Mouse (Mus musculus) brain, adult 2 months (tissue): Measurements from ENCODE around the gene Mier2.

Experiments
- DNase-seq: peaks from one replicate; pipeline ENCODE4 v3.0.0; 2011; ENCODE audit warnings: low read depth, low spot score

Gene Mier2

DNA sequence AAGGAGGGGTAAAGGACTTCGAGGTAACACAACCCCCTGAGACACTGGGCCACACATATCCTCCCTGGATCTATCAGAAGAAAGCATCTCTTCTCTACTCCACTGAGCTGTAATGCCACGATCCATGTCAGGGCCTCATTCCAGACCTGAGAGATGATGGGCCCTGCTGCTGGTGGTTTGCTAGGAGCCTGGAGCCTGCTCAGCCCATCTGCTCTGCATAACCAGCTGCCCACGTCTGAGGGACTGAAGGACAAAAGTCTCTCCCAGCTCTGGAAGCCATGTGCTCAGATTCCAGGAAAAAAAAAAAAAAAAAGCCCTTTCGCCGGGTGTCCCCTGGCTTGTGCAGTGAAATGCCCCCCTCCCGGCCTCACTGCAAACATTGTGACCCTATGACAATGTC is 20.8 kb upstream of the Mier2 start:
- peak; percentile 60 for DNase-seq

DNA sequence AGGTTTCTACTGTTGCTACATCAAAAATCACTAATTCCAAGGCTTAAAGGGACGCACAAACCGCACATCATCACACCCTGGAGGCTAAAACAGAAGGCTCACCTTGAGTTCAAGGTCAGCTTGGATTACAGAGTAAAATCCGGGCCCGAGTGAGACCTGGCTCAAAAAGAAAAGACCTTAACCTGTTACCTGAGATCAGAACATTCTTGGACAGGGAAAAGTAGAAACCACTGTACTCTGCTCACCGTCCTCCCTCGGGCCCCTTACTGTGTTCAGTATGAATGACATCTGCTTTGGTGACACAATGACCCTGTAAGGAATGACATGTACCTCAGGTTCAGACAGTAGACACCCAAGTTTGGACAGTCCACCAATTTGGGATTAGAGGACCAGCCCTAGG is 19.8 kb upstream of the Mier2 start:
- DNase-seq, result no peak

DNA sequence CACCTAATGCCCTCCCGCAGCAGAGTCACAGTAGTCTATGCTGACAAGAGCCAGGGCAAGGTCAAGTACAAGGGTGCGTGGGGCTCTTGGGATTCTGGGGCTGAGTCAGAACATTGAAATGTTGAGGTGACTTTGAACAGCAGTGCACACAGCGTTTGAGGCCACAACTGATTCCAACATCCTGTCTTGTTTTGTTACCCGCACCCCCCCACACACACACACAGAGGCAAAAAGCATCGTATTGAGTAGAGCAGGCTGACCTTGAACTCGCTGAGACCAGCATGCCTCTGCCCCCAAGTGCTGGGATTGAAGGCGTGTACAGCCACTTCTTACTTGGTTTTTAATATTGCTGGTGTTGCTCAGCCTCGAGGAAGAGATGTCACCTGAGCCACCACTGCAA is 19.4 kb upstream of the Mier2 start:
- no peak for DNase-seq

DNA sequence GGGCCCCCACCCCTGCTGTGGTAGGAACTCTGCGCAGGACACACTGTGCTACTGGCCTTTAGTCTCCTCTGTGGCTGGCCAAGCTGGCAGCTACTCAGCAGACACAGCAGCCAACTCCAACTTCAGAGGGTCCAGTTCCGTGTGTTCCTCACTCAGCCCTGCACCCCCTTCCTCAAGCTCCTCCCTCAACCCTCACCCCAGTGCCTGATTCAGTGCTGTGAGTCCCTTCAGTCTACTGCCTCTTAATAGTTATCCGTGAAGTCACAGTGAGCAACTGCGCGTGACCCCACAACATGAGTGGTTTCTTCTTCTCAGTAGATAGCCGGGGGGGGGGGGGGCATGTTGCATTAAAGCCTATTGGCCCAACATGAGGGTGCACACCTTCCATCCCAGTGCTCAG is 18.6 kb upstream of the Mier2 start:
- DNase-seq, result no peak

DNA sequence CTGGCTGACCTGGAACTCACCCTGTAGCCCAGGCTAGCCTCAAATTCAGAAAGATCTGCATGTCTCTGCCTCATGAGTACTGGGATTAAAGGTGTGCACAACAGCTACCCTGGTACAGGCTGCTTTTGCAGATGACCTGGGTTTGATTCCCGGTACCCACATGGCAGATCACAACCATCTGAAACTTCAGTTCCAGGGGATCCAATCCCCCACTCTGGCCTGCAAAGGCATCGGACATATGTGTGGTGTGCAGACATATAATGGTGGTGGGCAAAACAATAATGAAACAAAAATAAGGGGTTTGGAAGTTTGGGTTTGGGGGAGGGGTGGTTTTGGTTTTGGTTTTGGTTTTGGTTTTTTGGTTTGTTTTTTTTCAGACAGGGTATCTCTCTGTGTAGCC is 16.3 kb upstream of the Mier2 start:
- no peak for DNase-seq

DNA sequence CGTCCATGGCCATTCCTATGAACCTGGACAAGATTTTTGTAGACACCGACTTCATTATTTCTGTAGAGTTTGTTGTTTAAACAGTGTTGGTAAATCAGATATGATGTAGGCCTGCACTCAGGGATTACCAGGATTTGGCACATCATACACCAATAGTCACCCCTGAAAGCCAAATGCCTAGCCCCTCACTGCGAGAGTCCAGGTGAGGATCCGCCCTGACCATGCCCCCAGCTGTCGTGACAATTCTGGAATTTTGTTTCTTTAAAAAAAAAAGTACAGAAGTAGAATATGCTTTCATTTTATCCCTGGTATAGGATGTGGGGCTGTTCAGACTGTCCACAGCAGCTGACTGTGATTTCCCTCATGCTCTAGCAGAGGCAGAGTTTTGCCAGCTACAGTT is 14.9 kb upstream of the Mier2 start:
- no peak for DNase-seq

DNA sequence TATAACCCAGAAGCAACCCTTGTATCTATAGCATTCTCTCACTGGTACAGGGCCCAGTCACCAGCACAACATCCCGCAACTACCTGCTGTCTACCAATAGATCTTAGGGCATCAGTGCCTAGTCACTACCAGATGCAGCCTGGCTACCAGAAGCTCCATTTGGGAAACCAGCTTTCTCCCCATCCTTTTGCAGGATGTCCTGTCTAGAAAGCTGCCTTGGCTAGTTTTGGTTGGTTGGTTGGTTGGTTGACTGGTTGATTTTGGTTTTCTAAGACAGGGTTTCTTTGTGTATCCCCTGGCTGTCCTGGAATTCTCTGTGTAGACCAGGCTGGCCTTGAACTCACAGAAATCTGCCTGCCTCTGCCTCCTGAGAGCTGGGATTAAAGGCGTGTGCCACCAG is 4.7 kb upstream of the Mier2 start:
- no peak for DNase-seq

DNA sequence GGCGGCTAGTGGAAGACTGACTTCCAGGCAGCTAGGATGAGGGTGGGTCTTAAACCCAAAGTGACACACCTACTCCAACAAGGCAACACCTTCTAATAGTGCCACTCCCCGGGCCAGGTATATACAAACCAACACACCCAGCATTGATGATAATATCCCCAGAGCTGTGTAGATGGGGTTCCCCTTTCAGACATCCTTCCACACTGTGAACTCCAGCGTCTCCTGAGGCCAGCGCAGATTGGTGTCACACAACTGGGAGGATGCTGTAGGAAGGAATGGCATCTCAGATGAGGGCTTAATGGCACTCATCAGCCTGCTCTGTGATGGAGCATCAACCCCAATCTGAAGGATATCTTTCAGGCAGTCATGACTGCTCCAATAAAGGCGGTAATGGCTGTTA is 2.5 kb upstream of the Mier2 start:
- no peak for DNase-seq

DNA sequence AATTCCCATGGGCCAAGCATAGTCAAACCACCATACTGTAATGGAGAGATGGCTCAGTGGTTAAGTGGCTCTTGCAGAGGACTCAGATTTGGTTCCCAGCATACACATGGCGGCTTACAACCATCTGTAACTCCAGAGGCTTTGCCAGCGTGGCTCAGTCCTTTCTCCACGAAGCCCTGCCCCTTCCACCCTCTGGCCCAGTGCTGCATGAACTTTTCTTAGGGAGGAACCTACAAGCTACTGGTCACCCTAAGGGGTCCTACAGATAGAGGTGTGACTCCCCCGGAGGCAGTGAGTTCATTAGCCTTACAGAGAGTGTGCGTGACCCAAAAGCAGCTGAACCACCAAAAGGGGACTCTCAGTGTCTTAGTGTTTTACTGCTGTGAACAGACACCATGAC is 2.0 kb upstream of the Mier2 start:
- no peak for DNase-seq

DNA sequence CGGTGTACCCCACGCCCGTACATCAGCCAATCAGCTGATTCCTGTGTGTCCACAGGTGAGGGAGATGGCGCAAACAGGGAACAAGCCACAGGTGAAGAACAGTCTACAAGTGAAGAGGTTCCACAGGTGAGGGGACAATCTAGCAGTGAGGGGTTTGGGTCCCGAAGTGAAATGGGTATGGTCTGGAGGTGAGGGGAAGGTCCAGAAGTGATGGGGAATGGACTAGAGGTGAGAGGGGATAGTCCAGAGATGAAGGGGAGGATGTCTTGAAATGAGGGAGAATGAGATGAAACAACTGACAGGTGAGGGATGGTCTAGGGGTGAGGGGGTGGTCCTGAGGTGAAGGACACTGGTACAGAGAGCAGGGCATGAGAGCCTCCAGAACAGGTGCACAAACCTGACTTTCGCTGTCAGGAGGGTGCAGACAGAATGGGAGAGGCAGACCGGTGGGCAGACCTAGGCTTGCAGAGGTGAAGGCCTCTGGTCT is 282 bp upstream of the Mier2 start:
- DNase-seq, result no peak

DNA sequence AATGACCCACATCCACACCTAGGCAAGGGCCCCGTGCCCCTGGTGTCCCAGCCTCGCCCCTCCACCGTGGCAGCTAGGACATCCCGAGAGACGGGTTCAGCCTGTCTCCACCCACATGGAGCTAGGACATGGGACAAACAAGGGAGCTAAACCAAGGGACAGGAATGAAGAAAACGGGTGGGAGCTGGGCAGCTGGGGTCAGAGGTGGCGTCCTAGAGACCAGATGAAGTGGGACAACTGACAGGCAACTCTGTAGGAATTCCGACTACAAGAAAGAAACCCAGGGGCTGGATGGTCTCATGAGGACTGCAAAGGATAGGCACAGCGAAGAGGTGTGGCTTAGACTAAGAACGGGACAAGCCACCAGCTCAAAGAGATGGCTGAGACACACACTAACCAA is 1.3 kb downstream of the Mier2 start:
- no peak for DNase-seq

DNA sequence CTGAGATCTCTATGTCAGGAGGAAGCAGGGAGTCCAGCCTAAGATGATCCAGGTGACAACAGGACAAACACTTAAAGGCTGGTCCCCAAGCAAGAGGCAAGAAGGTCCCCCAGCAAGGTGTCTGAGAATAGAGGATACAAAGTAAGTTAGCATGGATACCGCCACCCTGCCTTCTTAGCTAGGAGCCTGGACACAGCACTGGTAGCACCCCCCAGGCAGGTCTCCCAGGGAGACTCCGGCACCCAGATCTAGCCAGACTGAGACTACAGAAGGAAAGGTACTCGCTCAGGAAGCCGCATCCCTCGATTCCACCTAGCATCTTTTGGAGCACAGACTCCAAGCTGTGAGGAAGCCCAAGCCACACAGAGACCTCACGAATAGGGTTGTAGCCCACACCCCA is 1.8 kb downstream of the Mier2 start:
- no peak for DNase-seq

DNA sequence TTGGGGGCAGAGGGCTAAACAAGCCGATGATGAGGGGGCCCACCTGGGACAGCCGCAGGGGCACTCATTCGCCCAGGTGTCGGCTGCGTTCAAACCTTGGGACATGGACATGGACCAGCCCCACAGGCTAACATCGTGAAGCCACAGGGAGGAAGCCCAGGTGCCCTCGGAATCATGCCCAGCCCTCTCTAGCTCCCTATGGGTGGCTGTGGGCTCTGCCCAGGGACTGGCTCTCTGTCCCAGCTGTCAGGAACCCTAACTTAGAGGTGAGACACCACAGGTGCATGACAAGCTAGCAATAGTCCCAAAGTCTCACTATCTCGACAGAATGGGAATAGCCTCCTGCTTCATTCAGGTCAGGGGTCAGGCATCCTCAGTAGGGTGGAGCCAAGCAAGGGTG is 2.5 kb downstream of the Mier2 start:
- no peak for DNase-seq

DNA sequence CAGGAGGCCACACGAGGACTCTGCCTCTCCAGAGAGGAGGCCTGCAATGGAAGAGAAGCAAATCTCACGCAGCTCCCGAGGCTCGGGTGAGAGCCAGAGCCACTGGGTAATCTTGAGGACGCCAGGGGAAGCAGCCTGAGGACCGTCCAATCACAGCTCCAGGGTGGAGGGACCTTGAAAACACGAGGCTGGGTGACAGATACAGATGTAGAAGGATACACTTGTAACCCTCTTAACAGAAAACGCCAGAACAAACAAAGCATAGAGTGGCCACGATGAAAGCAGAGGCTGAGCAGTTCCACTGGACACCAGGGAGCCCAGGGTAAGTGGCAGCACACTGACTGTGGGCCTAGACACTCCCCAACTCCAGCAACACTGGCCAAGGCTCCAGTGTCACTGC is 4.6 kb downstream of the Mier2 start:
- no peak for DNase-seq

DNA sequence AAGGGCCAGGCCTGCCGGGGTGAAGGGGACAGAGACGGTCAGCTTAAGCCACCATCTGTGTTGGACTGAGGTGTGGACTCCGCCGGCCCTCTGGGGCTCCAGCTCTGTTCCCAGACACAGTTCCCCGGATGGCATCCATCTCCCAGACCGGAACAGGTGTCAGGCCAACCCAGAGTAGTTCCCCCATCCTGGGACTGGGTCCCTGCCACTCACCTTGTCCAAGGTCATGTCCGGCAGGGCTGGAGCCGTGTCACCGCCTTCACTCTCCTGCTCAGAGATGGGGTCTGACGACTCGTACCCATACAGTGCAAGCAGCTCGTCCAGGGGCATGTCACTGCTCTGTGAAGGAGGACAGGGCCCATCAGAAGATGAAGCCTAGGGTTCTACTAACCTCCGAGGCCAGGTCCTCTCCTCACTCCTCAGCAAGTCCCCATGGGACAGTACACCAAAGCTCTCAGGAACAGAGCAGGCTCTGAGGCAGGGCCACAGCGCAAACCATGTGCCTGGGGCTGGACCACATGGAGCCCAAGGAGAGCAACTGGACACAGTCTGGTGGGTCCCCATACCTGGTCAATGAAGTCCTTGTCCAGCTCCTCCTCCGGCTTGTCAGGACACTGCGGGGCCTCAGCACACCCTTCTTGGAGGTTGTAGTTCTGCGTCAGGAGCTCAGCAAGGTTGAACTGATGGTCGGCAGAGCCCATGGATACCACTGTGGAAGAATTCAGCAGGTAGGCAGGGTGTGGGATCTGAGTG is 5.9 kb downstream of the Mier2 start:
- DNase-seq, result no peak

DNA sequence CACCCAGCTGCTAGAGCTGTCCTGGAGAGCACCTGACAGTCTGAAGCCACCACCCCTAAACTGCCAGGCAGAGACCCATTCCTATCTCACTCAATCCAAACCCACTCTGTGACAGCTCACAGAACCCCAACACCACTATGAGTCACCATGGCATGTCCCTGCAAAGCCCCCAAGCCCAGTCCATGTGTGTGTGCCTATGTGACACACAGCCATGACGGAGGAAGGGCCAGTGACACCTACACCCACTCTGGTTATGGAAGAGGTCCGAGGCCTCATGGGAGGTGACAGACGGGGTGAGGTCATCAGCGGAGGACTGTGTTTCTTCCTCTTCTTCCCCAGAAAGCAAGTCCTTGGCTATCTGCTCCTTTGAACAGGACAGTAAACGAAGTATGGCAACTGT is 6.5 kb downstream of the Mier2 start:
- no peak for DNase-seq

DNA sequence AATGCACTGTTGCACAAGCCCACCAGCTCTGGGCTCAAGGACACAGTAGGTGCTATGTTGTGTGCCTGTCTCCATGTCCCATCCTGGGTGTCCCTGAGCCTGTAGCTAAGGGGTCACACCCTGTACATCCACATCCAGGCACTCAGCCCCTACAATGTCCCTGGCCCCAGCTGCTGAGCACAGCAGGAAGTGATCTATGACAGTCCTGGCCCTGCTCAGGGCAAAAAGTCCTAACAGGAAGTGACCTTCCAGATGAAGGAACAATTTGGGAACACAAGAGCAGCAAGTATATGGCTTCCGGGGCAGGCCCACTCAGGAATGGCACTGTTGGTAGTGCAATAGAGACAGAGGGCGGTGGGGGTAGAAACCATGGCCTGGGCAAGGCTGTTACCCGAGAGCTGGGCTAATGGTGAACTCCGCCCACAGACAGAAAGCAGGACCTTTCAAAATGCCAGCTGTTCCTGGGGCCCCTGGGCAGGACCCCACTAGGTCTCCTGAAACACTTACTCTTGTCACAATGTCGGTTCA is 7.8 kb downstream of the Mier2 start:
- DNase-seq, result no peak

DNA sequence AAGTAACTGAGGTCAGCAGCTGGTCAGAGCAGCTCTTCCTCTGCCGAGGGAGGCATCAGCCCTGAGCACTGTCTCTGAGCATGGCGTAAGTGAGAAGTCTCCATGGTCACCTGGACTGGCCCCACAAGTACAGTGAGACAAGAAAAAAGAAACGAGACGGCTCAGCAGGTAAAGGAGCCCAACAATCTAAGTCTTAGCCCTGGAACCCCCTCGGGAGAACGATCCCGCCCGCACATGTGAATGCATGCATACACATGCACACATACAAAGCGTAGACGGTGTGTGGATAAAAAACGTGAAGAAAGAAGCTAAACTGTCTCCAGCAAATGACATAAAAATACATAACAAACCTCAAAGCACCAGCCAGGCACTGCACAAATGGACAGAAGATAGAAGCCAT is 8.5 kb downstream of the Mier2 start:
- no peak for DNase-seq

DNA sequence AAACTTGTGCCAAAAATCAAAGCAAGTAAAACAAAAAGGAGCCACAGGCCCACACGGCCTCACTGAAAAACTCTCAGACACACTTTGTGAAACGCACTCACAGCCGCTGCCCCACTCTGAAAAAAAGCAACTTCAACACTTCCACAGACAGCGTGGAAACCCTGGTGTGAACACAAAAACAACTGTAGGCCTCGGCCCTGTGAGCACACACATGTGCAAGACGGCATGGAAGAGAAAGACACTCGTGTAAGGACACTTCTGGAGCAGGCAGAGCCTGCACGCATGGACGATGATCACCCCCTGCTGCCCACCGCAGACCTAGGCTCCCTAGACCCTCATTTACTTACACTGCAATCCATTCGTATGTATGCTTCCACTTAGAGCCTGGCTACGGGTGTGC is 9.1 kb downstream of the Mier2 start:
- DNase-seq, result no peak

DNA sequence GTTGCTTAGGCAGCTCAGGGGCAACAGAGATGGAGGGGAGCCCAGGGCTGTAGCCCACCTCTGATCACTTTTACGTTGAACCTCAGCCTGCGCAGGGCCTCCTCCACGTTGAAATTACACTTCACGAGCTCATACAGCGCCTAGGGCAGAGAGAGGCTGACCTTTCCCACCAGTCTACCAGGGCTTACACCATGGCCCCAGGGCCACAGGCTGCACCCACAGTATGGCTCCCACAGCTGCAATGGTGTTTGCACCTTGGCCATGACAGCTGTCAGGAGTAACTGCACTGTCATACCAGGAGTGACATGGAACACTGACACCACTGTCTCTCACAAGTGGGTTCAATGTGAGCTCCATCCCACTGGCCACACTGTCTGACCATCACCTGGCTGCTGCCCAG is 10.4 kb downstream of the Mier2 start:
- no peak for DNase-seq

DNA sequence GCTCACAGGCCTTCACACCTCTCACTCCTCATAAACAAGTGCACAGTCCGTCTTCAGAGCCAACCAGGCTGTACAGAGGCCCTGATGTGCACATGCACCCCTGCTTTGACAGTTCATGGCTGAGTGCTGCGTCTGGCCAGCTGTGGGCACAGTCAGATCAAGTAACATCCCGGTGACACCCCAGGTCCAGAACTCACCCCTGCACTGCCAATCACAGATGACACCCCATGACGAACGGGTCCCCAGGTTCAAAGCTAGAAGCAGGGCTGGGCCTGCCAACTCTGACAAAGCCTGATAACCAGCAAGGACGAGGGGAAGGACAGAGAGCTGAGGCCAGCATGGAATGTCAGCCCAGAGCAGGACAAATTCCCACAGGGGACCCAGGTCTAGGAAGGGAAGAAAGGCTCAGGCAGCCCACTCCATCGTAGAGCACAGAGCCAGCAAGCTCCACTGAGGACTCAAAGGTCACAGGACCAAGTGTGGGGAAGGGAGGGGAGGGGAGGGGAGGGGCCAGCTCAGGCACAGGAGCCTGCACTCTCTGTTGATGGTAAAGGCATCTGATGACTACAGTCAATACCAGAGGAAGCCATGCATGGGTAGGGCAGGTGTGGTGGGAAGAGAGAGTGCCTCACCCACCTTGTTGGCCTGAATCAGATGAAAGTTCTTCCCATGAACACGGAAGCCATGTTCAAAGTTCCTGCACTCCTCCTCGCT is 11.0 kb downstream of the Mier2 start:
- DNase-seq, result no peak

DNA sequence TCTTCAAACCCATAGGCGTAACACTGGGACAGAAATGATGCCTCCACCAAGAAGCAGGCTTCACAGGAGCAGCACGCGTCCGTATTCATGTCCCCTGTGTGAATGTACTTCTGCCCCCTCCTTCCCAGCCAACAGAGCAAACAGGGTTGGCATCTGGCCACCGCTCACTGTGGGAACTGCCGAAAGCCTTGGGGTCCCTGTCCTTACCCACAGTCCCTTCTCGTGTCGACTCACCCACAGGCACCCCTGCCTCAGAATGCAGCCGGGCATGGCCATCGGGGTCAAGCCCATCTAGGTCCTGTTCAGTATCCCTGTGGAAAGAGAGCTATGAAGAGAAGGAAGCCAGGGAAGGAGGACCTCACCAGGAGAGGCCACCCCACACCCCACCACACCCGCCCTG is 12.8 kb downstream of the Mier2 start:
- DNase-seq, result no peak

DNA sequence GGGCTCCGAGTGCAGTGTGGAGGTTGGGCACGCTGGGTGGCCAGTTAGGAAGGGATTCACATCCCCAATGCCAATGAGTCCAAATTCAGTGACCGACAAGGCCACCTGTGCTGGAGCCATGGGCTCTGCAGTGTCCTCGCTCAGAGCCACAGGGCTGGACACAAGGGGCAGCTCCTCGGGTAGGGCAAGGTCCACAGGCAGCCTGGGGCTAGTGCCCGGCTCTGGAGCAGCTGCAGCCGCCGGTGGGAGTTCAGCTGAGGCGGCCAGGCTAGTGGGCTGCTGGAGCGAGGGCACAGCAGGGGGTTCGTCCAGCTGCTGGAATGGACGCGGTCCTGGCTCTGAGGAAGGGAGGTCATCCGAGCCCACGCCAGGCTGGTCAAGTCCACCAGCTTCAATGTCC is 13.5 kb downstream of the Mier2 start:
- no peak for DNase-seq
